Mouse (Mus musculus) G1E-ER4 (cell line): ENCODE data around the gene Cst9. TPM values are rescaled to one million over a fixed set of nuclear protein-coding genes. Genes with fewer than 3 reads are reported as not detected.

Source experiments
- GATA1 ChIP-seq: IDR thresholded peaks from one replicate; pipeline ENCODE4 v1.8.0; 2012; ENCODE audit warnings: low read length, inconsistent platforms
- polyA plus RNA-seq: library from polyadenylated mRNA; stranded (reverse); fragments of >175 nt; gene quantifications from 2 replicates; pipeline ENCODE4 v1.2.3, GENCODE M21; 2012

Gene Cst9
- not detected in 2 replicates for polyA plus RNA-seq

GRCm38 (mm10) chr2:148834912-148835311, at the start of gene Cst9:
Gene Cst9, plus strand, starts transcription at chr2:148835147.
- no peak for TF ChIP-seq GATA1

GRCm38 (mm10) chr2:148789142-148789541, 45.8 kb upstream of the Cst9 start, which contains the start of gene Cst12:
Gene Cst12, plus strand, starts transcription at chr2:148789361.
- TF ChIP-seq GATA1, result no peak

GRCm38 (mm10) chr2:148798485-148798884, 36.5 kb upstream of the Cst9 start, which contains the start of gene Cst8:
Gene Cst8, plus strand, starts transcription at chr2:148798785.
- no peak for TF ChIP-seq GATA1

GRCm38 (mm10) chr2:148801491-148801921, 33.4 kb upstream of the Cst9 start:
- TF ChIP-seq GATA1, result no peak

GRCm38 (mm10) chr2:148806696-148807095, 28.3 kb upstream of the Cst9 start:
- TF ChIP-seq GATA1, result no peak

GRCm38 (mm10) chr2:148819909-148820308, 15.0 kb upstream of the Cst9 start, which contains the start of gene Cst13:
Gene Cst13, plus strand, starts transcription at chr2:148820081.
- TF ChIP-seq GATA1, result no peak

GRCm38 (mm10) chr2:148825986-148826385, 9.0 kb upstream of the Cst9 start:
- no peak for TF ChIP-seq GATA1

- TF ChIP-seq GATA1, result no peak
These were observed 3.3 kb downstream of the Cst9 start for GRCm38 (mm10) chr2:148838075-148838777.

GRCm38 (mm10) chr2:148839224-148839623, 4.3 kb downstream of the Cst9 start:
- no peak for TF ChIP-seq GATA1

GRCm38 (mm10) chr2:148851116-148851906, 16.4 kb downstream of the Cst9 start:
- TF ChIP-seq GATA1, result no peak

GRCm38 (mm10) chr2:148856630-148857400, 21.9 kb downstream of the Cst9 start:
- no peak for TF ChIP-seq GATA1

GRCm38 (mm10) chr2:148857506-148857905, 22.6 kb downstream of the Cst9 start:
- no peak for TF ChIP-seq GATA1

- no peak for TF ChIP-seq GATA1
These were observed 26.0 kb downstream of the Cst9 start for GRCm38 (mm10) chr2:148860993-148861392.

- no peak for TF ChIP-seq GATA1
These were observed 26.7 kb downstream of the Cst9 start for GRCm38 (mm10) chr2:148861693-148862092.

GRCm38 (mm10) chr2:148864966-148865365, 30.0 kb downstream of the Cst9 start, which contains the start of gene 9230104L09Rik:
Gene 9230104L09Rik, minus strand, starts transcription at chr2:148865038.
- TF ChIP-seq GATA1, result no peak

GRCm38 (mm10) chr2:148868959-148869358, 34.0 kb downstream of the Cst9 start:
- no peak for TF ChIP-seq GATA1
